Mouse (Mus musculus): ENCODE results near the gene Tspan15. TPM values are rescaled to one million over a fixed set of nuclear protein-coding genes. Genes with fewer than 3 reads are reported as not detected.

Tspan15 gene
- polyA plus RNA-seq, 1 experiment from 2014 or later = 86.3 TPM

Small RNA genes lying within 50 kb of the gene (microRNA-seq; reads per million reads assigned to microRNA genes)
- 3.4 reads per million, percentile 9 among the genes with 10 or more reads in this experiment for gene Mir7662

Other genes with a start within 250 kb of the Tspan15 start
- gene Neurog3, start 98.2 kb downstream of the Tspan15 start, polyA plus RNA-seq (2015; fragmentation: Nextera tagmentation; extraction: Ambion mirVana) = 6.1 and 6.3 TPM in 2 replicates
- 42.4 and 43.1 TPM in 2 replicates for gene Fam241b, start 87.3 kb downstream of the Tspan15 start, polyA plus RNA-seq (2015; fragmentation: Nextera tagmentation; extraction: Ambion mirVana)
- 0.98 and 1.2 TPM in 2 replicates for gene Tacr2, start 21.2 kb upstream of the Tspan15 start, polyA plus RNA-seq (2015; fragmentation: Nextera tagmentation; extraction: Ambion mirVana)
- gene Hk1, start 148.7 kb upstream of the Tspan15 start, polyA plus RNA-seq (2015; fragmentation: Nextera tagmentation; extraction: Ambion mirVana) = 25.5 and 27.6 TPM in 2 replicates
- 45.8 and 56.1 TPM in 2 replicates for gene Hkdc1, start 191.2 kb upstream of the Tspan15 start, polyA plus RNA-seq (2015; fragmentation: Nextera tagmentation; extraction: Ambion mirVana)
- gene 4930507D05Rik, start 218.2 kb upstream of the Tspan15 start, polyA plus RNA-seq (2015; fragmentation: Nextera tagmentation; extraction: Ambion mirVana) = 0.17 and 0.45 TPM in 2 replicates
- gene Supv3l1, start 218.5 kb upstream of the Tspan15 start, polyA plus RNA-seq (2015; fragmentation: Nextera tagmentation; extraction: Ambion mirVana) = 29.3 and 33.2 TPM in 2 replicates

Measured in intestine, embryonic 16.5 days (tissue).